Mouse (Mus musculus) adrenal gland, adult 10 weeks (tissue): ENCODE results near the gene Vax2. TPM values are rescaled to one million over a fixed set of nuclear protein-coding genes. Genes with fewer than 3 reads are reported as not detected.

Experiments
- polyA plus RNA-seq: library from polyadenylated mRNA; stranded (reverse); fragments of 350-450 nt; fragmentation: Illumina TruSeq; extraction: RNeasy Lipid Tissue Mini Kit (QIAGEN cat#74804); gene quantifications from one replicate; pipeline ENCODE4 v1.2.3, GENCODE M21; 2014; ENCODE audit warnings: low read depth, low replicate concordance

The Vax2 gene
- not detected for polyA plus RNA-seq

GRCm38 (mm10) chr6:83711067-83711675, at the start of gene Vax2:
Gene Vax2, plus strand, starts transcription at chr6:83711264.

GRCm38 (mm10) chr6:83677757-83678156, 33.3 kb upstream of the Vax2 start, which contains the start of gene Cd207:
Gene Cd207, minus strand, starts transcription at chr6:83677857.

GRCm38 (mm10) chr6:83742761-83743160, 31.7 kb downstream of the Vax2 start, which contains the start of gene Atp6v1b1:
Gene Atp6v1b1, plus strand, starts transcription at chr6:83742990.

GRCm38 (mm10) chr6:83762344-83762743, 51.3 kb downstream of the Vax2 start, which contains the start of gene Ankrd53:
Gene Ankrd53, plus strand, starts transcription at chr6:83762644.

GRCm38 (mm10) chr6:83775638-83776293, 64.7 kb downstream of the Vax2 start, which contains the start of gene Tex261:
Gene Tex261, minus strand, starts transcription at chr6:83775813.

Other genes starting within 250 kb of the Vax2 start
- 34.9 TPM for gene Dguok, start 204.3 kb upstream of the Vax2 start, polyA plus RNA-seq
- gene Actg2, start 175.0 kb upstream of the Vax2 start, polyA plus RNA-seq, result 1.5 TPM
- gene Stambp, start 138.5 kb upstream of the Vax2 start, polyA plus RNA-seq, result 83.3 TPM
- not detected for gene Clec4f, start 55.1 kb upstream of the Vax2 start, polyA plus RNA-seq
- not detected for gene Cd207, start 33.4 kb upstream of the Vax2 start, polyA plus RNA-seq
- gene Atp6v1b1, start 31.7 kb downstream of the Vax2 start, polyA plus RNA-seq, result not detected
- gene Ankrd53, start 51.4 kb downstream of the Vax2 start, polyA plus RNA-seq, result not detected
- gene Tex261, start 64.5 kb downstream of the Vax2 start, polyA plus RNA-seq, result 59.9 TPM
- gene Nagk, start 83.7 kb downstream of the Vax2 start, polyA plus RNA-seq, result 16.0 TPM
- gene Paip2b, start 120.5 kb downstream of the Vax2 start, polyA plus RNA-seq, result 63.2 TPM
- 280 TPM for gene Zfp638, start 155.8 kb downstream of the Vax2 start, polyA plus RNA-seq